9 mouse cellular contexts compared by ENCODE assay signal in genomic region chr5:120626399-120626798, GRCm38 (mm10). TPM values are rescaled to one million over a fixed set of nuclear protein-coding genes. Genes with fewer than 3 reads are reported as not detected.
DNase-seq lines count a peak whose midpoint lies in the region; ATAC-seq and TF ChIP-seq lines count a peak whose summit lies in the region.
"Had no signal": no experiment of that assay in that cellular context is flagged by ENCODE, and none has a peak within 500 bp of the region (broad histone marks: within the 10 kb centered on the region; RNA-seq: fewer than 3 reads in every experiment).

No protein-coding gene starts in this region.

- H3K9me3 ChIP-seq in midbrain, embryonic 10.5 days (replicated peaks), result no peaks in the 10 kb centered on the region
- H3K9me3 ChIP-seq in midbrain, embryonic 13.5 days, result no peaks in the 10 kb centered on the region
- H3K9me3 ChIP-seq in limb, embryonic 14.5 days (ENCODE audit: control insufficient read depth, low read length), result no peaks in the 10 kb centered on the region
- H3K9me3 ChIP-seq in stomach, embryonic 16.5 days (replicated peaks; ENCODE audit: control insufficient read depth, low read length), result no peaks in the 10 kb centered on the region
- H3K9me3 ChIP-seq: neural tube, embryonic 13.5 days had no signal

- WGBS in midbrain, embryonic 10.5 days, result 23% methylated on average over 18 of the region's 19 CpGs
- 21% methylated on average over 19 of the region's 19 CpGs for WGBS in midbrain, embryonic 13.5 days
- WGBS in limb, embryonic 14.5 days, result 35% methylated on average over 16 of the region's 19 CpGs
- WGBS in stomach, embryonic 16.5 days, result 41% methylated on average over 19 of the region's 19 CpGs

- peaks cover 27% of the 10 kb centered on the region for H3K4me1 ChIP-seq in midbrain, embryonic 10.5 days
- peaks cover 23% of the 10 kb centered on the region for H3K4me1 ChIP-seq in midbrain, embryonic 13.5 days (replicated peaks)
- no peaks in the 10 kb centered on the region; the same call in 1 of the 2 replicates for H3K4me1 ChIP-seq in limb, embryonic 14.5 days (ENCODE audit: control insufficient read depth, insufficient read depth, low read length)
- H3K4me1 ChIP-seq in stomach, embryonic 16.5 days (ENCODE audit: control insufficient read depth, insufficient read depth, low read length), result 0 out of 2 replicates have a peak, but pooled peaks cover 3% of the 10 kb centered on the region

- no peak for TF ChIP-seq POLR2A in limb, embryonic 14.5 days (IDR thresholded peaks at IDR 0.05; ENCODE audit: borderline replicate concordance, extremely low read depth, insufficient read depth, insufficient read length)

- no peak overlapping the region for H3K4me3 ChIP-seq in midbrain, embryonic 10.5 days
- H3K4me3 ChIP-seq in midbrain, embryonic 13.5 days (replicated peaks), result no peak overlapping the region
- H3K4me3 ChIP-seq in limb, embryonic 14.5 days (replicated peaks; ENCODE audit: low read length), result no peak overlapping the region
- no peak overlapping the region for H3K4me3 ChIP-seq in stomach, embryonic 16.5 days (replicated peaks; ENCODE audit: low read length)
- H3K4me3 ChIP-seq: neural tube, embryonic 13.5 days had no signal

- DNase-seq in CD4-positive, CD25-positive, alpha-beta regulatory T cell, adult 2 months (ENCODE audit: low read depth, low spot score), result peak; percentile 52
- peak; percentile 69 for DNase-seq in midbrain, embryonic 10.5 days (ENCODE audit: low spot score)
- DNase-seq in limb, embryonic 14.5 days (ENCODE audit: low spot score), result no peak
- no peak for DNase-seq in spleen, adult 12 weeks (ENCODE audit: low spot score)
- DNase-seq in right cerebral cortex, postnatal 14 days, result no peak

- no peak overlapping the region for H3K9ac ChIP-seq in midbrain, embryonic 13.5 days (replicated peaks)
- H3K9ac ChIP-seq in limb, embryonic 14.5 days (ENCODE audit: low read depth, low read length, severe bottlenecking), result no peak overlapping the region
- no peak overlapping the region for H3K9ac ChIP-seq in stomach, embryonic 16.5 days (ENCODE audit: low read length)
- H3K9ac ChIP-seq: neural tube, embryonic 13.5 days had no signal

- peaks cover 78% of the 10 kb centered on the region for H3K36me3 ChIP-seq in midbrain, embryonic 10.5 days
- H3K36me3 ChIP-seq in midbrain, embryonic 13.5 days, result peaks cover 72% of the 10 kb centered on the region
- peaks cover 64% of the 10 kb centered on the region for H3K36me3 ChIP-seq in limb, embryonic 14.5 days (ENCODE audit: control insufficient read depth, insufficient read depth, low read length)
- peaks cover 21% of the 10 kb centered on the region; the same call in 1 of the 2 replicates for H3K36me3 ChIP-seq in stomach, embryonic 16.5 days (ENCODE audit: control insufficient read depth, insufficient read depth, low read length)

- no peak overlapping the region for H3K27ac ChIP-seq in midbrain, embryonic 10.5 days (replicated peaks)
- H3K27ac ChIP-seq in midbrain, embryonic 13.5 days, result no peak overlapping the region
- no peak overlapping the region for H3K27ac ChIP-seq in limb, embryonic 14.5 days (replicated peaks; ENCODE audit: low read depth, low read length)
- H3K27ac ChIP-seq in stomach, embryonic 16.5 days (ENCODE audit: low read length), result no peak overlapping the region
- H3K27ac ChIP-seq: neural tube, embryonic 13.5 days had no signal

- H3K4me2 ChIP-seq in midbrain, embryonic 13.5 days (replicated peaks), result no peak overlapping the region
- H3K4me2 ChIP-seq in limb, embryonic 14.5 days (replicated peaks; ENCODE audit: low read depth, low read length, severe bottlenecking), result no peak overlapping the region
- no peak overlapping the region for H3K4me2 ChIP-seq in stomach, embryonic 16.5 days (ENCODE audit: low read depth, low read length)
- H3K4me2 ChIP-seq: neural tube, embryonic 13.5 days had no signal

- peaks cover 21% of the 10 kb centered on the region for H3K27me3 ChIP-seq in midbrain, embryonic 10.5 days (ENCODE audit: low read depth, poor library complexity, severe bottlenecking)
- H3K27me3 ChIP-seq in midbrain, embryonic 13.5 days, result peaks cover 11% of the 10 kb centered on the region
- H3K27me3 ChIP-seq in limb, embryonic 14.5 days (ENCODE audit: control insufficient read depth, insufficient read depth, low read length), result peaks cover 9% of the 10 kb centered on the region; the same call in 1 of the 2 replicates
- peaks cover 4% of the 10 kb centered on the region; the same call in 1 of the 2 replicates for H3K27me3 ChIP-seq in stomach, embryonic 16.5 days (ENCODE audit: control insufficient read depth, insufficient read depth, low read length)

- no peak for ATAC-seq in CD4-positive, CD25-positive, alpha-beta regulatory T cell, adult 4 months
- ATAC-seq in midbrain, embryonic 13.5 days, result no peak
- 0 out of 2 replicates have a peak, but pooled peaks have one; percentile 17 for ATAC-seq in limb, embryonic 14.5 days (ENCODE audit: low FRiP score, low read depth)
- peak; percentile 49; the same call in 1 of the 2 replicates for ATAC-seq in stomach, embryonic 16.5 days (ENCODE audit: insufficient read depth, low FRiP score)

RNA-seq across cellular contexts. Expression of gene Cfap73, which starts 7.6 kb away (rescaled TPM):
- not detected for polyA plus RNA-seq in CD4-positive, CD25-positive, alpha-beta regulatory T cell, adult 4 months (2017; shearing (Covaris generic))
- polyA plus RNA-seq in midbrain, embryonic 10.5 days (2016; fragmentation: Nextera tagmentation; extraction: Ambion mirVana), result not detected in 2 replicates
- not detected in 2 replicates for polyA plus RNA-seq in midbrain, embryonic 13.5 days (2015; fragmentation: Nextera tagmentation; extraction: Ambion mirVana)
- not detected in 2 replicates for polyA plus RNA-seq in limb, embryonic 14.5 days (2012; rRNA removed)
- not detected in 2 replicates for polyA plus RNA-seq in limb, embryonic 14.5 days (2014; fragmentation: Nextera tagmentation; extraction: Ambion mirVana)
- not detected in 2 replicates for polyA plus RNA-seq in stomach, embryonic 16.5 days (2015; fragmentation: Nextera tagmentation; extraction: Ambion mirVana)
- polyA plus RNA-seq: neural tube, embryonic 13.5 days had no signal

RNA-seq across cellular contexts. Expression of gene Ddx54, which starts 13.9 kb away (rescaled TPM):
- 10 to 100 TPM; 14.4 to 18.6 TPM for polyA plus RNA-seq in CD4-positive, CD25-positive, alpha-beta regulatory T cell, adult 4 months (2017; shearing (Covaris generic))
- 59.4 and 59.7 TPM in 2 replicates for polyA plus RNA-seq in midbrain, embryonic 10.5 days (2016; fragmentation: Nextera tagmentation; extraction: Ambion mirVana)
- 43.9 and 44.3 TPM in 2 replicates for polyA plus RNA-seq in midbrain, embryonic 13.5 days (2015; fragmentation: Nextera tagmentation; extraction: Ambion mirVana)
- polyA plus RNA-seq in limb, embryonic 14.5 days (2012; rRNA removed), result 36.1 and 42.1 TPM in 2 replicates
- polyA plus RNA-seq in limb, embryonic 14.5 days (2014; fragmentation: Nextera tagmentation; extraction: Ambion mirVana), result 34.1 and 35.1 TPM in 2 replicates
- polyA plus RNA-seq in stomach, embryonic 16.5 days (2015; fragmentation: Nextera tagmentation; extraction: Ambion mirVana), result 41.9 and 45.6 TPM in 2 replicates

RNA-seq across cellular contexts. Expression of gene Rita1, which starts 14.0 kb away (rescaled TPM):
- 1 to 10 TPM; 2.2 to 6.3 TPM for polyA plus RNA-seq in CD4-positive, CD25-positive, alpha-beta regulatory T cell, adult 4 months (2017; shearing (Covaris generic))
- 16.0 and 16.2 TPM in 2 replicates for polyA plus RNA-seq in midbrain, embryonic 10.5 days (2016; fragmentation: Nextera tagmentation; extraction: Ambion mirVana)
- polyA plus RNA-seq in midbrain, embryonic 13.5 days (2015; fragmentation: Nextera tagmentation; extraction: Ambion mirVana), result 23.0 and 23.9 TPM in 2 replicates
- 25.4 TPM in 2 replicates for polyA plus RNA-seq in limb, embryonic 14.5 days (2012; rRNA removed)
- 10.2 and 11.6 TPM in 2 replicates for polyA plus RNA-seq in limb, embryonic 14.5 days (2014; fragmentation: Nextera tagmentation; extraction: Ambion mirVana)
- 13.4 and 13.5 TPM in 2 replicates for polyA plus RNA-seq in stomach, embryonic 16.5 days (2015; fragmentation: Nextera tagmentation; extraction: Ambion mirVana)

RNA-seq across cellular contexts. Expression of gene Rasal1, which starts 22.2 kb away (rescaled TPM):
- 10 to 100 TPM in 1 of 2 experiments, 1 to 10 TPM in 1; 7.2 to 15.4 TPM for polyA plus RNA-seq in CD4-positive, CD25-positive, alpha-beta regulatory T cell, adult 4 months (2017; shearing (Covaris generic))
- polyA plus RNA-seq in midbrain, embryonic 10.5 days (2016; fragmentation: Nextera tagmentation; extraction: Ambion mirVana), result 0.10 and 0.21 TPM in 2 replicates
- polyA plus RNA-seq in midbrain, embryonic 13.5 days (2015; fragmentation: Nextera tagmentation; extraction: Ambion mirVana), result 0.15 TPM in 1 of 2 replicates, not detected in the other
- polyA plus RNA-seq in limb, embryonic 14.5 days (2012; rRNA removed), result 0.19 and 0.32 TPM in 2 replicates
- 0.17 and 1.0 TPM in 2 replicates for polyA plus RNA-seq in limb, embryonic 14.5 days (2014; fragmentation: Nextera tagmentation; extraction: Ambion mirVana)
- 0.40 and 0.72 TPM in 2 replicates for polyA plus RNA-seq in stomach, embryonic 16.5 days (2015; fragmentation: Nextera tagmentation; extraction: Ambion mirVana)

RNA-seq across cellular contexts. Expression of gene Iqcd, which starts 37.6 kb away (rescaled TPM):
- polyA plus RNA-seq in CD4-positive, CD25-positive, alpha-beta regulatory T cell, adult 4 months (2017; shearing (Covaris generic)), result 1 to 10 TPM in 1 of 2 experiments, under 1 TPM in 1; 0.40 to 1.1 TPM
- 0.95 and 0.98 TPM in 2 replicates for polyA plus RNA-seq in midbrain, embryonic 10.5 days (2016; fragmentation: Nextera tagmentation; extraction: Ambion mirVana)
- polyA plus RNA-seq in midbrain, embryonic 13.5 days (2015; fragmentation: Nextera tagmentation; extraction: Ambion mirVana), result 1.4 and 2.0 TPM in 2 replicates
- 0.90 and 1.4 TPM in 2 replicates for polyA plus RNA-seq in limb, embryonic 14.5 days (2012; rRNA removed)
- polyA plus RNA-seq in limb, embryonic 14.5 days (2014; fragmentation: Nextera tagmentation; extraction: Ambion mirVana), result 0.12 and 0.43 TPM in 2 replicates
- polyA plus RNA-seq in stomach, embryonic 16.5 days (2015; fragmentation: Nextera tagmentation; extraction: Ambion mirVana), result 0.34 and 0.67 TPM in 2 replicates

Comparison
In these comparisons a context has a peak if more than half of its experiments do, and no peak if none do; other contexts are left out.
1. DNase-seq: peak in CD4-positive, CD25-positive, alpha-beta regulatory T cell, adult 2 months (single experiment) and midbrain, embryonic 10.5 days (single experiment); none in limb, embryonic 14.5 days (single experiment), spleen, adult 12 weeks (single experiment) and right cerebral cortex, postnatal 14 days (single experiment).
2. ATAC-seq: peak in limb, embryonic 14.5 days (single experiment) and stomach, embryonic 16.5 days (single experiment); none in CD4-positive, CD25-positive, alpha-beta regulatory T cell, adult 4 months (single experiment) and midbrain, embryonic 13.5 days (single experiment).